Mouse (Mus musculus) stomach, embryonic 15.5 days (tissue): ENCODE results near the gene Tfap4. TPM values are rescaled to one million over a fixed set of nuclear protein-coding genes. Genes with fewer than 3 reads are reported as not detected.
A peak's percentile ranks its signal among the peaks of the same experiment; 100 is the strongest.

Experiments
- ATAC-seq: fragments of 200-750 bp; cut with Nextera tagmentation; 2 replicates; pipeline ENCODE4 v1.8.0; 2017; ENCODE audit warnings: low read depth, moderate number of reproducible peaks, moderate TSS enrichment; ENCODE audit not compliant: insufficient read depth, low FRiP score
- H3K27ac ChIP-seq: fragments of 300-500 bp; sonication (generic); 2 replicates; pipeline ENCODE4 v1.5.1; 2015; ENCODE audit warnings: mild to moderate bottlenecking, inconsistent platforms
- H3K27me3 ChIP-seq: fragments of 300-500 bp; sonication (generic); replicated peaks from 2 replicates; pipeline ENCODE4 v1.6.1; 2015; ENCODE audit warnings: inconsistent platforms
- H3K36me3 ChIP-seq: fragments of 300-500 bp; sonication (generic); 2 replicates; pipeline ENCODE4 v1.6.1; 2015; ENCODE audit warnings: inconsistent platforms
- H3K4me1 ChIP-seq: fragments of 300-500 bp; sonication (generic); 2 replicates; pipeline ENCODE4 v1.6.1; 2015; ENCODE audit warnings: inconsistent platforms
- H3K4me2 ChIP-seq: fragments of 300-500 bp; sonication (generic); 2 replicates; pipeline ENCODE4 v1.6.1; 2015; ENCODE audit warnings: mild to moderate bottlenecking, inconsistent platforms
- H3K4me3 ChIP-seq: fragments of 300-500 bp; sonication (generic); replicated peaks from 2 replicates; pipeline ENCODE4 v1.5.1; 2015; ENCODE audit warnings: inconsistent platforms
- H3K9ac ChIP-seq: fragments of 300-500 bp; sonication (generic); 2 replicates; pipeline ENCODE4 v1.6.1; 2015; ENCODE audit warnings: inconsistent platforms
- H3K9me3 ChIP-seq: fragments of 300-500 bp; sonication (generic); 2 replicates; pipeline ENCODE4 v1.6.1; 2016; ENCODE audit warnings: inconsistent platforms
- WGBS: fragments of 180-500 bp; shearing (Covaris S2); methylation state at CpG from one replicate; pipeline ENCODE4 v1.1.7; 2015; 5-methylcytosine and 5-hydroxymethylcytosine counted together
- polyA plus RNA-seq: library from polyadenylated mRNA; unstranded; fragments of >200 nt; fragmentation: Nextera tagmentation; extraction: Ambion mirVana; gene quantifications from 2 replicates; pipeline ENCODE4 v1.2.1, GENCODE M21; 2015

Tfap4 gene
- polyA plus RNA-seq, 1 experiment from 2014 or later: 20.3 TPM

GRCm38 (mm10) chr16:4522879-4523278, 36.8 kb downstream of the Tfap4 start:
- no peak overlapping the region for H3K4me3 ChIP-seq
- 45% methylated on average over 8 of the region's 8 CpGs for WGBS
- no peak for ATAC-seq
- no peaks in the 10 kb centered on the region for H3K36me3 ChIP-seq
- no peaks in the 10 kb centered on the region for H3K4me1 ChIP-seq
- no peak overlapping the region for H3K4me2 ChIP-seq
- H3K27ac ChIP-seq: no peak overlapping the region
- H3K27me3 ChIP-seq: no peaks in the 10 kb centered on the region
- no peak overlapping the region for H3K9ac ChIP-seq
- H3K9me3 ChIP-seq: no peaks in the 10 kb centered on the region

DNA sequence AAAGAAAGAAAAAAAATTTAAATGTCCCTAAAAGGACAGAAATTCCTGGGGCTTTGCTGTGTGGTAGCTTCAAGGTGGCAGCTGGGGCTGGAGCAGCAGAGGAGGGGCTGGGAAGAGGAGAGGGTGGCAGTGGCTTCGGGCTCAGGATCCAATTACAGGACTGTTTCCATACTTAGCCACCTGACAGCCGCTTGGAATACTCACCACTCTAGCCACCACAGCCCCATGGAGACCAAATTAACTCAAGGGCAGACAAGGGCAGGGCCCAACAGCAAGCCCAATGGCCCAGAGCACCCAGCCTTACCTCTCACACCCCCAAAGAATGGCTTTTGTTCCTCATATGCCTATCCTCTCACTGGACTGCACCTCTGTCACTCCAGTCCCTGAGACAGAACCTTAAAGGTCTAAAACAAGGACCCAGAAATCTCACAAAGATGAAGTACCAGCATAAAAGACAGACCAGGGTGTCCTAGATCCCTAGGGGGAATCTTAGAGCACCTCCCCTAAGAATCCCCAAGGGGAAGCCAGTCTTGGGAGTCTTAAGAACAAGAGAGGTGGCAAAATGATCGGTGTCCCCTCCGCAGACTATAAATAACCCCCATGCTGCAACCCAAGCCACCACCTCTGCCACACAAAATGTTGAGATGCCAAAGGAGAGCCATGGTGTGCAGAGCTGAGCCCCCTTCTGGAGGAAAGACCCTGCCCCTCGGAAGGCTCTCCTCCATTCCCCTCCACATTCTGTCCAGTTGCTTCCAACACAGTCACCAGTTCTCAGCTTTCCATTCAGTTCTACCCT, 37.7 kb downstream of the Tfap4 start:
- no peaks in the 10 kb centered on the region for H3K4me1 ChIP-seq
- ATAC-seq: no peak
- no peak overlapping the region for H3K27ac ChIP-seq
- WGBS: 59% methylated on average over 5 of the region's 5 CpGs
- H3K9ac ChIP-seq: no peak overlapping the region
- no peak overlapping the region for H3K4me3 ChIP-seq
- no peaks in the 10 kb centered on the region for H3K36me3 ChIP-seq
- no peak overlapping the region for H3K4me2 ChIP-seq
- H3K27me3 ChIP-seq: no peaks in the 10 kb centered on the region
- no peaks in the 10 kb centered on the region for H3K9me3 ChIP-seq

DNA sequence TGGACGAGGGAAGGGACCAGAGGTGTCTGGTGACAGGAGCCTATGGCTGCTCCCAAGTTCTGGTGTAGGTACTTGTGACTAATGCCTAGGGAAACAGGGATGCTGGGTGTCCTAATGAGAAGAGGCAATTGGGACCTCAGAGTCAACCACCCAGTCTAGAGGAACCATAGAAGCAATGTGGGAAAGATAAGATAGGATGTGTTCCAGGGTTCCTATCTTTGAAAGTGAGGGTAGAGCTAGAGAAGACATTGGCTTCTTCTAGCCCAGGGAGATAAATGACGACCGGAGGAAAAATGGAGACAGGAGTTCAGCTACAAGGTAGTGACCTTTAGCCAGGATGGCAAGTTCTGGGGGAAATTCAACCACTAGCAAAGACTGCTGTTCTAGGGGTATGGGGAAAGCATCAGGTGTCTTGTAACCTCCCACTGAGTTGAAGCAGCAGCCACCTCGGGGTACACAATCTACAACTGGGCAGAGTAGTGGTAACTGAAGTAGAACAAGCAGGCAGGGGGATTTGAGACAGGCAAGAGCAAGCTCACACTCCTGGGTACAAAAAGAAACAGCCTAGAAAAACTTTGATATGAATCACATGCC, 38.5 kb downstream of the Tfap4 start:
- no peaks in the 10 kb centered on the region for H3K36me3 ChIP-seq
- WGBS: 73% methylated on average over 4 of the region's 4 CpGs
- no peak overlapping the region for H3K9ac ChIP-seq
- H3K9me3 ChIP-seq: no peaks in the 10 kb centered on the region
- no peak for ATAC-seq
- H3K4me2 ChIP-seq: no peak overlapping the region
- no peaks in the 10 kb centered on the region for H3K4me1 ChIP-seq
- no peak overlapping the region for H3K4me3 ChIP-seq
- no peak overlapping the region for H3K27ac ChIP-seq
- H3K27me3 ChIP-seq: no peaks in the 10 kb centered on the region

DNA sequence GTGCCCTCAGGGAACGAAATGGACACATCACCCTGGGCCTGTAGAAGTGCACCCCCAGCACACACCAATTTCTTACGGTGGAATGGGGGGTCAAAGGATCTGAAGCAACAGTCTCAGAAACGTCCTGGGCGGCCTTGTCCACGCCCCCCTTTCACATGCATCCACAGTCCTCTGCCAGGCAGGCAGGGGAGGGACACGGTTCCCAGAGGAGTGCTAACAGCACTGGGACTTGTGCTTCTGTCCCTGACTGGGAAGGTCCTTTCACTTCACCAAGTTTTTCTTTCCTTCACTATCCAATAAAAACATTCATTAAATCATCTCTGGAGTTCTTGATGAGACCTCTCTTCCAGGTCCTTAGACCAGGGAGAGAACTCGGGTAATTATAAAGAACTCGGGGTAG, 39.0 kb downstream of the Tfap4 start:
- Histone ChIP-seq H3K4me3 (no peak overlapping the region), H3K36me3 (no peaks in the 10 kb centered on the region), H3K9me3 (no peaks in the 10 kb centered on the region), H3K4me1 (no peaks in the 10 kb centered on the region), H3K27me3 (no peaks in the 10 kb centered on the region), H3K9ac (no peak overlapping the region), H3K4me2 (no peak overlapping the region), H3K27ac (no peak overlapping the region)
- ATAC-seq: no peak
- WGBS: 77% methylated on average over 8 of the region's 8 CpGs

- no peak overlapping the region for H3K9ac ChIP-seq
- H3K36me3 ChIP-seq: no peaks in the 10 kb centered on the region
- ATAC-seq: no peak
- no peak overlapping the region for H3K4me3 ChIP-seq
- H3K27me3 ChIP-seq: no peaks in the 10 kb centered on the region
- H3K27ac ChIP-seq: no peak overlapping the region
- 90% methylated on average over 2 of the region's 2 CpGs for WGBS
- H3K9me3 ChIP-seq: no peaks in the 10 kb centered on the region
- 0 out of 2 replicates have a peak, but pooled peaks cover 3% of the 10 kb centered on the region for H3K4me1 ChIP-seq
- H3K4me2 ChIP-seq: no peak overlapping the region
Observed at GRCm38 (mm10) chr16:4519825-4520224, 39.8 kb downstream of the Tfap4 start.

- WGBS: 83% methylated on average over 4 of the region's 4 CpGs
- no peak overlapping the region for H3K4me3 ChIP-seq
- no peak overlapping the region for H3K27ac ChIP-seq
Observed at GRCm38 (mm10) chr16:4519157-4519556, 40.5 kb downstream of the Tfap4 start.

DNA sequence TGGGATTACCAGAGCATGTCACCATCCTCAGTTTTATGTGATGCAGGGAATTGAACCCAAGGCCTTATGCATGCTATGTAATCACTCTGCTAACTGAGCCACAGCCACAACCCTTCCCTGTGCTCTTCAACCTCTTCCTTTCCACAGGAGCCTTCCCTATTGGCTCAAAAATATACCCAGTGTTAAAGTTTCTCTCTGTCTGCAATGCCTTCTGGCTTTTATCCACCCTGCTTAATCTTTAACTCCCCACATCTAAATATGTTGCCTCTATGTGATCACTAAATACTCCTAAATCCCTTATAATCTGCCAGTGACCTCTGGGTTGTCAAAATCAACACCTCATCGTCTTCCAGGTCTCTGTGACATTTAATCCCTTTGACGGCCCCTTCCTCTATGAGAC, 41.7 kb downstream of the Tfap4 start:
- no peak for ATAC-seq
- 53% methylated on average over 2 of the region's 2 CpGs for WGBS

More at GRCm38 (mm10) chr16:4519157-4519556, 40.5 kb downstream of the Tfap4 start:
- no peak for ATAC-seq
- no peaks in the 10 kb centered on the region for H3K9me3 ChIP-seq
- H3K27me3 ChIP-seq: no peaks in the 10 kb centered on the region
- no peaks in the 10 kb centered on the region for H3K36me3 ChIP-seq
- H3K9ac ChIP-seq: no peak overlapping the region
- H3K4me2 ChIP-seq: no peak overlapping the region
- 0 out of 2 replicates have a peak, but pooled peaks cover 8% of the 10 kb centered on the region for H3K4me1 ChIP-seq

DNA sequence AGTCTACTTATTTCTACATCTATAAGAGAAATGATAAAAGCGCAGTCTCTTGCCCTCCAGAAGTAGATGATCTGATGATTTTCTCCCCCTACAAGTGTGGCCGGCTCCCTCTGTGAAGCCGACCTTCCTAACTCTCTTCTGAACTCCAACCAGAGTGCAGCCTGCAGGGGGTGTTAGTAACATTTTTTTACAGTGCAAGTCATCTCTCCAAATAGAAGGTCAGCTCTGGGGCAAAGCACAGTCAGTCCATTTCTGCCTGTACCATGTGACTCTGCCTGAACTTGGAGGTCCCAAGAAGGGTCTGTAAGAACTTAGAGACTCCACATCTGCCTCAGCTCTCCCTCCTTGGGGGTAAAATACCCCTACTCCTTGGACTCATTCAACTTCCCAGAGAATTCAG, 45.3 kb downstream of the Tfap4 start:
- no peak for ATAC-seq
- no peak overlapping the region for H3K4me2 ChIP-seq
- no peaks in the 10 kb centered on the region for H3K36me3 ChIP-seq
- H3K4me3 ChIP-seq: no peak overlapping the region
- WGBS: 88% methylated on average over 3 of the region's 3 CpGs
- H3K27me3 ChIP-seq: no peaks in the 10 kb centered on the region
- no peak overlapping the region for H3K9ac ChIP-seq
- no peaks in the 10 kb centered on the region for H3K9me3 ChIP-seq
- H3K4me1 ChIP-seq: 0 out of 2 replicates have a peak, but pooled peaks cover 13% of the 10 kb centered on the region
- no peak overlapping the region for H3K27ac ChIP-seq

More for the DNA sequence above, 41.7 kb downstream of the Tfap4 start:
- Histone ChIP-seq H3K27me3 (no peaks in the 10 kb centered on the region), H3K27ac (no peak overlapping the region), H3K36me3 (no peaks in the 10 kb centered on the region), H3K9me3 (no peaks in the 10 kb centered on the region), H3K9ac (no peak overlapping the region), H3K4me2 (no peak overlapping the region), H3K4me3 (no peak overlapping the region), H3K4me1 (0 out of 2 replicates have a peak, but pooled peaks cover 8% of the 10 kb centered on the region)

DNA sequence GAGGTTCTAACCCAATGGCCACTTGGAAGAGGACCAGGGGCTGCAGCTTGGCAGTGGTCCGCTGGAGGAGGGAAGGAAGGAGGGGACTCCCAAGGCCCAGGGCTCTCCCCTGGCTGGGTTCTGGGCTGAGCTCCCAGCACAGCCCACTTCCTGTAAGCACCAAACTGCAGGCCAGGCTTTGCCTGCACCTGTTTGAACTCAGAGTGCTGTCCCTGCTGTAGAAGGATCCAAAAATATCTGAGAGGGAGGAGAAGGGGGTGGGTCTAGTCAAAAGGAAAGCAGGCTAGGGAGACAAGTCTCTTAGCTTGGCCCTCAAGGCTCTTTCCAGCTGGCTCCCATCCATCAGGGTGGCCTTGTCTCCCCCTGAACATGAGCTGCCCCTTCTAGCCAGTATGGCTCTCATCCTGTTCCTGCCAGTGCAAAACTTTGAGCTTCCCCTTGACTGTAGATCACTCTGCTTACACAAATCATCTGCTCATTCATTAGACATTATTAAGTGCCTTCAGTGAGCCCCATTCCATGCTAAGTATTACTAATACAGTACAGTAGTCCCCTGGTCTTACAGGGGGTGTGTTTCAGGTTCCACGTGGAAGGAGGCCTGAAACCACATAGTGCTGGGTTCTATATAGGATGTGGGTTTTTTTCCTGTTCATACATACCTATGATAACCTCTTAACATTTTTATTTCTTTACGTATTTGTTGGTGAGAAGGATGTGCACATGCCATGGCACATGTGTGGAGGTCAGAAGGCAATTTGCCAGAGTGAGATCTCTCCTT, 46.8 kb downstream of the Tfap4 start:
- Histone ChIP-seq H3K4me3 (no peak overlapping the region), H3K27me3 (no peaks in the 10 kb centered on the region), H3K4me1 (0 out of 2 replicates have a peak, but pooled peaks cover 13% of the 10 kb centered on the region), H3K27ac (peak overlapping the region; percentile 57; the same call in 1 of the 2 replicates), H3K4me2 (no peak overlapping the region), H3K9ac (no peak overlapping the region), H3K9me3 (no peaks in the 10 kb centered on the region), H3K36me3 (no peaks in the 10 kb centered on the region)
- peak; percentile 73; the same call in 1 of the 2 replicates for ATAC-seq
- WGBS: 50% methylated on average over 3 of the region's 3 CpGs

- Histone ChIP-seq H3K4me1 (0 out of 2 replicates have a peak, but pooled peaks cover 13% of the 10 kb centered on the region), H3K27ac (no peak overlapping the region), H3K9me3 (no peaks in the 10 kb centered on the region), H3K36me3 (no peaks in the 10 kb centered on the region), H3K4me2 (no peak overlapping the region), H3K27me3 (no peaks in the 10 kb centered on the region), H3K9ac (no peak overlapping the region), H3K4me3 (no peak overlapping the region)
- no peak for ATAC-seq
- WGBS: 71% methylated on average over 2 of the region's 2 CpGs
Observed at GRCm38 (mm10) chr16:4511371-4511770, 48.3 kb downstream of the Tfap4 start.

DNA sequence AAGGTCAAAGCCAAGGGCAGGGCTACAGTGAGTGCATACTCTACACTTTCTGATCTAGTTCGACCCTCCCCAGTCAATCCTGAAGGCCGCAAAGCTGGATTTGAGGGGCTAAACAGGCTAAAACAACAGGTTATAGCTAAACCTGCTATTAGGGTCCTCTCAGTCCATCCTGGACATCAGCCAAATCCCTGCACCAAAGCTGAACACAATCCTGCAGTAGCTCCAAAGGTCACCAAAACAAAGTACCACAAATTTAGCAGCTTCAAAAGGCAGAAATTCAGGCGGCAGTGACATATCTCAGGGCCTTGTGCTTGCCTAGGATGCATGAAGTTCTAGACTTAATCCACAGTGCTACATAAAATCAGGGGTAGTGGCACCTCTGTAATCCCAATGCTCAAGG, 53.5 kb downstream of the Tfap4 start:
- no peaks in the 10 kb centered on the region for H3K36me3 ChIP-seq
- H3K27me3 ChIP-seq: no peaks in the 10 kb centered on the region
- no peak overlapping the region for H3K27ac ChIP-seq
- WGBS: 79% methylated on average over 3 of the region's 3 CpGs
- H3K4me3 ChIP-seq: no peak overlapping the region
- no peak for ATAC-seq
- H3K9ac ChIP-seq: no peak overlapping the region
- no peaks in the 10 kb centered on the region for H3K9me3 ChIP-seq
- H3K4me2 ChIP-seq: no peak overlapping the region
- no peaks in the 10 kb centered on the region for H3K4me1 ChIP-seq

DNA sequence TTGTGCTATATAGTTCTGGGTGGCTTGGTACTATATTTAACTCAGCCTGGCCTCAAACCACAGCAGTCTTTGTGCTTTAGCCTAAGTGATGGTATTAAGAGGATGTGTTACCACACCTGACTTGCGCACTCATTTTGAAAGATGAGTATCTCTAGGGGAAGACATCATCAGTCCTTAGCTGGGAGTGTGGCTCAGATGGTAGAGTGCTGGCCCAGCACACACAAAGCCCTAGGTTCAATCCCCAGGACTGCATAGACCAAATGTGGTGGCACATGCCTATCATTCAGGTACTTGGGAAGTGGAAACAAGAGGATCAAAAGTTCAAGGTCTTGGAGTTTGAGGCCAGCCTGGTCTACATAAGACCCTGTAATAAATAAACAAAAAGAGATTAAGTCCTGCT, 56.2 kb downstream of the Tfap4 start:
- H3K9ac ChIP-seq: no peak overlapping the region
- no peaks in the 10 kb centered on the region for H3K27me3 ChIP-seq
- no peak for ATAC-seq
- WGBS: 97% methylated on average over 1 of the region's 1 CpGs
- H3K36me3 ChIP-seq: no peaks in the 10 kb centered on the region
- H3K4me2 ChIP-seq: no peak overlapping the region
- no peak overlapping the region for H3K27ac ChIP-seq
- no peaks in the 10 kb centered on the region for H3K9me3 ChIP-seq
- H3K4me1 ChIP-seq: no peaks in the 10 kb centered on the region
- H3K4me3 ChIP-seq: no peak overlapping the region
